Mouse (Mus musculus) induced T-regulatory cell, adult 2 months (primary cell): ENCODE measurements around the gene Izumo1.
A peak's percentile ranks its signal among the peaks of the same experiment; 100 is the strongest.

Experiments
- DNase-seq: peaks from one replicate; pipeline ENCODE4 v3.0.0-alpha.2; 2012; ENCODE audit warnings: low read depth

Izumo1 gene

GRCm38 (mm10) chr7:45618316-45618715, 3.3 kb upstream of the Izumo1 start:
- DNase-seq, result no peak

DNA sequence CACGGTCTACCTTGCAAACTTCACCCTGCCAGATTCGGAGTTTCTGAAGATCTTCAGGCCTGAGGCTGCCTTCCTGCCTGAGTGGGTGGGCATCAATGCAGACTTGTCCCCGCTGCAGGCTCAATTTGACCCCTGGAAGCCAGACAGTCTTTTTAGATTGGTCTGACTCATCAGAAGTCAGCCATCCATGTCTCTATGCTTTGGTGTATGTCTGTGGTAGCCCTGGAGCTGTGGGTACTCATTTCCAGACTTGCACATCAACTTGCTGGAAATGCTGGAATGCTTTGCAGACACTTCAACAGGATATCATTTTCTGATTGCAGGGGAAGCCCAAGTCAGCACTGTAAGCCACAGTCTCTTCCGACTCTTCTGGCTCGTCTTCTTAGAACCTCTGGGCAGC, 2.0 kb upstream of the Izumo1 start:
- DNase-seq, result no peak

DNA sequence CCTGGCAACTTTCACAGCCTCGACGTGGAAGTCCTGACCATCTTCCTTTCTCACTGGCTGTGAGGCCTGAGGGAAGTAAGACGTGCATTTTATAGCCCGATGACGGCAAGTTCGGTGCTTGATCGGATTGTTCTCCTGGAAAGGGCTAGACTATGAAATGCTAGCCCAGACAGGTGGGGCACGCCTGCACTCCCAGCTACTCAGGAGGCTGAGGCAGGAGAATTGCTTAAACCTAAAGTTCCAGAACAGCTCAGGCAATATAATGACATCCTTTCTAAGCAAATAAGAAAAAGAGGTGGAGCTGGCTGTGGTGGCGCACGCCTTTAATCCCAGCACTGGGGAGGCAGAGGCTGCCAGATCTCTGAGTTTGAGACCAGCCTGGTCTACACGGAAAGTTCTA, 1.9 kb downstream of the Izumo1 start:
- no peak for DNase-seq

DNA sequence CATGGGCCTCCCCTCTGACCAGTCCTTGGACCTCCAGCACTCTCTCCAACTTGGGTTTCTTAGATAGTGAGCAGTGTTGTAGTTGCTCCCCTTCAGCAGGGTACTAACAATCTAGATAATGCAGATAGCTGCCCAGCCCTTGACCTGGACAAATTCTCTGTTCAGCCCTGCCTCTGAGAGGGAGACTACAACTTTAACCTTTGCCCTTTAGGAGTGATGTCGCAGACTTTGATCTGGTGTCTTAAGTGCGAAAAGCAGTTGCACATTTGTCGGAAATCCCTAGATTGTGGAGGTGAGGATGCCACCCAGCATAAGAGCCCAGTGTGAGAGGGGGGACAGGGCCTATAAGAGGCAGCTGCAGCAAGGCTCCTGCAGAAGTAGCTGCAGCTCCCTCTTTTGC, 3.1 kb downstream of the Izumo1 start:
- DNase-seq, result no peak

GRCm38 (mm10) chr7:45625481-45625880, 3.9 kb downstream of the Izumo1 start:
- DNase-seq, result no peak

GRCm38 (mm10) chr7:45626571-45627076, 5.0 kb downstream of the Izumo1 start:
- no peak for DNase-seq

- DNase-seq, result no peak
Observed at GRCm38 (mm10) chr7:45627261-45627660, 5.7 kb downstream of the Izumo1 start, which contains the start of gene Rasip1. Gene Rasip1 (plus strand): TSS chr7:45627488.

DNA sequence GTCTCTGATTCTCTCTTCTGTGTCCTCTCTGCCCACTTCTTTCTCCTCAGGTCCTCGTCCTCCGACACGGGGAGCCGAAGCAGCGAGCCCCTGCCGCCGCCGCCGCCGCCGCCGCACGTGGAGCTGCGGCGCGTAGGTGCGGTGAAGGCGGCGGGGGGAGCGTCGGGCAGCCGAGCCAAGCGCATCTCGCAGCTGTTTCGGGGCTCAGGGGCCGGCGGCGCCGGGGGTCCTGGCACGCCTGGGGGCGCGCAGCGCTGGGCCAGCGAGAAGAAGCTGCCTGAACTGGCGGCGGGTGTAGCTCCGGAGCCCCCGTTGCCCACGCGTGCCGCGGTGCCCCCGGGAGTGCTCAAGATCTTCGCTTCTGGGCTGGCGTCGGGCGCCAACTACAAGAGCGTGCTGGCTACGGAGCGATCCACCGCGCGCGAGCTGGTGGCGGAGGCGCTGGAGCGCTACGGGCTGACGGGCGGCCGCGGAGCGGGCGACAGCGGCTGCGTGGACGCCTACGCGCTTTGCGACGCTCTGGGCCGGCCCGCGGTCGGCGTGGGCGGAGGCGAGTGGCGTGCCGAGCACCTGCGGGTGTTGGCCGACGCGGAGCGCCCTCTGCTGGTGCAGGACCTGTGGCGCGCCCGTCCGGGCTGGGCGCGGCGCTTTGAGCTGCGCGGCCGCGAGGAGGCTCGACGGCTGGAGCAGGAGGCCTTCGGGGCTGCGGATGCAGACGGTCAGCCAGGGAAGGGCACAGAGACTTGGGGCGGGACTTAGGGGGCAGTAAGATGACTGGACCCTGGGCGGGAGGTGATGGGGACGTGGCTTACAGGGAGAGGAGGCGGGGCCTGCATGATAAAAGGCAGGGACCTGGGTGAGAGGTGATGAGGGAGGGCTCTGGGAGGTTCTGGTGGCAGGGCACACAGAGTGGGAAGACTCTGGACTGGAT, 7.0 kb downstream of the Izumo1 start:
- DNase-seq, result peak; percentile 94

GRCm38 (mm10) chr7:45630064-45630907, 8.7 kb downstream of the Izumo1 start:
- no peak for DNase-seq

DNA sequence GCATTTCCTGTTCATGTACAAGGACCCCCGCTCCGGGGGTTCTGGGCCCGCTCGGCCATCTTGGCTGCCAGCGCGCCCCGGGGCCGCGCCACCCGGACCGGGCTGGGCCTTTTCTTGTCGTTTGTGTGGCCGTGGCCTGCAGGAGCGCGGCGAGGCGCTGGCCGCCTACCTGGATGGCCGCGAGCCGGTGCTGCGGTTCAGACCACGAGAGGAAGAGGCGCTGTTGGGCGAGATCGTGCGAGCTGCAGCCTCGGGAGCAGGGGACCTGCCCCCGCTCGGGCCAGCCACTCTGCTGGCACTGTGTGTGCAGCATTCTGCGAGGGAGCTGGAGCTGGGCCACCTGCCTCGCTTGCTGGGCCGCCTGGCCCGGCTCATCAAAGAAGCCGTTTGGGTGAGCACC, 10.9 kb downstream of the Izumo1 start:
- DNase-seq, result no peak

GRCm38 (mm10) chr7:45634946-45635681, 13.5 kb downstream of the Izumo1 start:
- DNase-seq, result peak; percentile 63

- DNase-seq, result no peak
Observed at GRCm38 (mm10) chr7:45635711-45636688, 14.4 kb downstream of the Izumo1 start.

GRCm38 (mm10) chr7:45637710-45638109, 16.1 kb downstream of the Izumo1 start:
- no peak for DNase-seq

GRCm38 (mm10) chr7:45638623-45639401, 17.2 kb downstream of the Izumo1 start:
- no peak for DNase-seq

GRCm38 (mm10) chr7:45639561-45640027, 18.0 kb downstream of the Izumo1 start, which contains the start of gene Mamstr:
Gene Mamstr (plus strand): TSS chr7:45639977.
- DNase-seq, result no peak

DNA sequence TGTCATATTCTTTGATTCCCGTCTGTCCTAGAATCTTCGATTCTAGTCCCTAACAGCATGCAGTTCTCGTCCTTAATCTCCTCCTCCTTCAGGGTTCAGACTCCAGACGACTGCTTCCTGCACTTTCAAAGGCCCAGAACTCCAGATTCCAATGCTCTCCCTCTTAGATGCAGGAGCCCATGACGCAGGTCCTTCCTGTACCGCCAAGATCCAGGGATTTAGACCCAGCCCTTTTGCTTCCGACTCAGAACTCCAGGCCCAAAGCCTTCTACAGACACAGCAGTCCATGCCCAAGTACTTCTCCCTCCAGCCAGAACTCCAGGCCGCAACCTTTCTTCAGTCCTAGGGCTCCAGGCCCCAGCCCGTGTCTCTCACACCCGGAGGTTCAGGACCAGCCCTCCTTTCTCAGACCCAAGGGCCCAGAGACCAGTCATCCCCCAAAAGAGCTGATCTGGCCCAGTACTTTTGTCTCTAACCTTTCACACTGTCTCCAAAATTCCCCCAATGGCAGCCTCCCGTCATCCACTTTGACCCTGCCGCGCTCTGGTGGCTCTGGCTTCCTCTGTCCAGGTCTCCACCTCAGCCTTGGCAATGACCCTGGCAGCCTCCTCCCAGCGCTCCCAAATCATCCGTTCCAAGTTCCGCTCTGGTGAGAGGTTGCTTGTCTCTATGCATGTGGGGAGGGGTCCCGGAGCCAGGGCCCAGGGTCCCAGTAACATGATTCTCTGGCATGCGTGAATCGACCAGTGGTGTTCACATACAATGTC, 18.8 kb downstream of the Izumo1 start:
- no peak for DNase-seq

GRCm38 (mm10) chr7:45641391-45642040, 19.9 kb downstream of the Izumo1 start:
- no peak for DNase-seq

DNA sequence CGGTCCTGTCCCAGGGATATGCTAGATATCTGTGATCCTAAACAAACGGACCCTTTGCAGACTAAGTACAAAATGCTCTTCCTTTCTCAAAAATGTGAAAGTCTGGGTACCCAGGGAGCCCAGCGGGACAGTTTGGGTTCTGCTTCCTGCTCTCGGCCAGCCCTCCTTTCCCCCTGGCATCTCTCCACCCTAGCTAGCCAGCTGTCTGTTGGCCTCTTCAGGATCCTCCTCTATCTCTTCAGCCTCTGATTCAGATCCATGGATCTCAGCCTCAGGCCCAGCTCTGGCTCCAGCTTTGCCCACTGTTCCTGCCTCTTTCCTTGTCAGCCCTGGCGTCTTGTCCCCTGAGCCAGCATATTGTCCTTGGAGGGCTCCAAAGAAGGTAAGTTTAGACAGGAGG, 20.5 kb downstream of the Izumo1 start:
- DNase-seq, result no peak
